ENCODE assay signal across 9 mouse cellular contexts in the genomic region with DNA sequence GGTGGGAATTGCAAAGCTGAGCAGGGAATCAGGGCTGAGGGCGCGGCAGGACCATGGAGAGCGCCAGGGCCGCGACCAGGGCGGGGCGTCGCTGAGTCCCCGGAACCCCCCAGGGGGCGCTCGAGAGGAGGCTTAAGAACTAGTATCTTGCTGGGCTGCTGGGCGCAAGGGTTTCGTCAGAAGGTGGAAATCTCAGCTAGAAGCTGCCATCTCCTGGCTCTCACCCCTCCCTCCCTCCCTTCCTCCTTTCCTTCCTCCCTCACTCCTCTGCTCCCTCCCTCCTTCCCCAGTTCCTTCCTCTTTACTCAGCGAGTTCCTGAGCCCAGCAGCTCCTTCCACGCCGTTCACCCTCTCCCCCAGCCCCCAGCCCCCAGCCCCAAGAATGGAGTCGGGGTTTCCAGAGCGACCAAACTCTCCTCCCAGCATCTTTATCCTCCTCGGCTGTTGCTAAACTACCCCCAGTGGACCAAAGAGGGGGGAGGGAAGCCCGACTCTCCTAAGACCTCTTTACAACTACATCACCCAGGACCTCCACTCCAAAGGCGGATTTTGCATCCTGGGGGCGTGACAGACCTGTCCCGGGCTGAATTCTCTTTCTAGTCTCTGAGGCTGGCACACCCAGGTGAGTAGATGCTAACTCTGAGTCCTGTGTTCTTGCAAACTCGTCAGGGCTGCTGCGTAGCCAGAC. TPM values are rescaled to one million over a fixed set of nuclear protein-coding genes. Genes with fewer than 3 reads are reported as not detected.
DNase-seq lines count a peak whose midpoint lies in the region; ATAC-seq and TF ChIP-seq lines count a peak whose summit lies in the region.
"Had no signal": no experiment of that assay in that cellular context is flagged by ENCODE, and none has a peak within 500 bp of the region (broad histone marks: within the 10 kb centered on the region; RNA-seq: fewer than 3 reads in every experiment).

No protein-coding gene starts in this region.

- H3K4me3 ChIP-seq in ES-E14 (ENCODE audit: insufficient read depth in 1 of 2, low read depth in 1 of 2, low read length in 2 of 2, poor library complexity in 1 of 2, severe bottlenecking in 1 of 2) = peak overlapping the region; percentile 24 to 50; a peak in 2 of 4 replicates
- H3K4me3 ChIP-seq: erythroblast, embryonic 14.5 days had no signal

- in situ Hi-C loops in ES-E14 (cut with MboI; ENCODE audit: low sequenced_read_pairs in 2 of 2, unreplicated experiment in 2 of 2) = no loop called here

- no peak overlapping the region for H3K27ac ChIP-seq in ES-E14 (ENCODE audit: insufficient read depth, low read depth, low read length, poor library complexity, severe bottlenecking)

- no peaks in the 10 kb centered on the region for H3K36me3 ChIP-seq in ES-E14 (ENCODE audit: control insufficient read depth, insufficient read depth, low read length, poor library complexity, severe bottlenecking)

- ATAC-seq in frontal cortex, adult (ENCODE audit: low TSS enrichment) = peak; percentile 93
- ATAC-seq in megakaryocyte-erythroid progenitor cell, adult 5-6 weeks (replicated peaks; ENCODE audit: low FRiP score, low TSS enrichment, poor library complexity, severe bottlenecking) = peak; percentile 93

- H3K9ac ChIP-seq in ES-E14 (ENCODE audit: insufficient read depth, low read depth, low read length, poor library complexity, severe bottlenecking) = no peak overlapping the region

- DNase-seq in ES-E14 (ENCODE audit: low read depth, low spot score) = peak; percentile 75
- peak; percentile 24 for DNase-seq in c-Kit-positive CD71-positive TER-119-positive erythroid progenitor cells, embryonic 14.5 days (ENCODE audit: low spot score)
- peak; percentile 26 for DNase-seq in hindlimb bud, embryonic 11.5 days (ENCODE audit: extremely low spot score, low read depth, low spot score)
- DNase-seq in left cerebral cortex, adult 8-10 months (ENCODE audit: low spot score in 2 of 2) = peak; percentile 41 to 63
- peak; percentile 93 for DNase-seq in right cerebral cortex, postnatal 4 days
- peak; percentile 58 to 86 for DNase-seq in urinary bladder, postnatal 4 days (ENCODE audit: low spot score in 2 of 2)

- no peaks in the 10 kb centered on the region; a peak in 1 of 4 replicates for H3K4me1 ChIP-seq in ES-E14 (ENCODE audit: control insufficient read depth in 2 of 2, insufficient read depth in 2 of 2, low read length in 2 of 2, poor library complexity in 1 of 2)

- no peaks in the 10 kb centered on the region for H3K9me3 ChIP-seq in ES-E14 (ENCODE audit: control insufficient read depth, insufficient read depth, low read depth, low read length)

TF ChIP-seq in ES-E14, 5 proteins besides CTCF, POLR2A, EP300 and RAD21:
- TF ChIP-seq MAFK (IDR thresholded peaks at IDR 0.05; ENCODE audit: insufficient read depth, low read depth, low read length) (no peak), ZC3H11A (IDR thresholded peaks at IDR 0.05; ENCODE audit: borderline replicate concordance, low read depth, low read length) (peak; percentile 51; the same call in 1 of the 2 replicates)

RNA-seq across cellular contexts. Expression of gene Cpne4, which starts 22.5 kb away (rescaled TPM):
- 0.13 TPM in 1 of 2 replicates, not detected in the other for total RNA-seq in ES-E14 (2012; rRNA removed)
- 10 to 100 TPM; 58.7 to 75.0 (median 64.0) TPM for total RNA-seq in left cerebral cortex, adult 8-10 months (2022)
- total RNA-seq in megakaryocyte-erythroid progenitor cell, adult 5-6 weeks (2014; fragmentation: Nextera tagmentation) = not detected in 2 replicates
- not detected in 2 replicates for total RNA-seq in megakaryocyte-erythroid progenitor cell, adult 5-6 weeks (2017)

Comparison
In these comparisons a context has a peak if more than half of its experiments do, and no peak if none do; other contexts are left out.
1. DNase-seq: peak in every context shown above with its lines; median percentile 93 in right cerebral cortex, postnatal 4 days; 75 in ES-E14; 72 in urinary bladder, postnatal 4 days; 52 in left cerebral cortex, adult 8-10 months; 26 in hindlimb bud, embryonic 11.5 days; 24 in c-Kit-positive CD71-positive TER-119-positive erythroid progenitor cells, embryonic 14.5 days.
2. RNA of gene Cpne4, which starts 22.5 kb away (total RNA-seq): 58.7 to 75.0 TPM in left cerebral cortex, adult 8-10 months; 0.13 TPM in ES-E14 and not detected in megakaryocyte-erythroid progenitor cell, adult 5-6 weeks; every median in the first group is over 10 times any median in the second.